Comparison of ENCODE assay signal across 14 mouse cellular contexts in the genomic region with DNA sequence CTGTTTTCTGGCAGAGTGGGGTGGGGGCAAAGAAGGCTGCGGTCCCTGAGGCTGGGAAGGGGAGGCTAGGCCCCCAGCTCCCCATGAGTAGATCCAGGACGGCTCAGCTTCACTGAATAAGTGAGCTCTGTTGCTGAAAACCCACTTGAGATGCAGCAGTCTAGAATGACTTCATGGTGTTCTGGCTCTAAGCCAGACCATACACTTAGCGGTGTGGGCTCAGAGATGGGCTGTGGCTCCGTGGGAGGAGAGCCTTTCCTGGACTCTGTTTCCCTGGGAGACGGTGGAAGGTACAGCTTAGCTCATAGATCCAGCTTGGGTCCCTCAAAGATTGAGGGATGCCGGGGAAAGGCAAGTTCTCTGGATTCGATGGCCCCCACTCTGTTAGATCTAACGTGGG. TPM values are rescaled to one million over a fixed set of nuclear protein-coding genes. Genes with fewer than 3 reads are reported as not detected.
A peak's percentile ranks its signal among the peaks of the same experiment; 100 is the strongest.
DNase-seq lines count a peak whose midpoint lies in the region; ATAC-seq and TF ChIP-seq lines count a peak whose summit lies in the region.
"Had no signal": no experiment of that assay in that cellular context is flagged by ENCODE, and none has a peak within 500 bp of the region (broad histone marks: within the 10 kb centered on the region; RNA-seq: fewer than 3 reads in every experiment).

No protein-coding gene starts in this region.

- no peak overlapping the region for H3K4me3 ChIP-seq in forebrain, embryonic 15.5 days
- no peak overlapping the region for H3K4me3 ChIP-seq in forebrain, embryonic 10.5 days
- no peak overlapping the region for H3K4me3 ChIP-seq in left cerebral cortex, adult 2 months

- peaks cover 44% of the 10 kb centered on the region for H3K36me3 ChIP-seq in forebrain, embryonic 15.5 days
- H3K36me3 ChIP-seq in forebrain, embryonic 10.5 days (replicated peaks): peaks cover 34% of the 10 kb centered on the region

- ATAC-seq in forebrain, embryonic 15.5 days (replicated peaks): no peak

- intact Hi-C loops in left cerebral cortex, adult 2 months (cut with DNase I): no loop called here

- H3K9me3 ChIP-seq in forebrain, embryonic 15.5 days: no peaks in the 10 kb centered on the region
- H3K9me3 ChIP-seq in forebrain, embryonic 10.5 days: no peaks in the 10 kb centered on the region

- H3K27me3 ChIP-seq in forebrain, embryonic 15.5 days: no peaks in the 10 kb centered on the region
- peaks cover 70% of the 10 kb centered on the region for H3K27me3 ChIP-seq in forebrain, embryonic 10.5 days (ENCODE audit: poor library complexity, severe bottlenecking)

- TF ChIP-seq CTCF in left cerebral cortex, adult 2 months (IDR thresholded peaks at IDR 0.05): no peak

- DNase-seq in forebrain, embryonic 10.5 days (ENCODE audit: extremely low spot score, low spot score): no peak
- DNase-seq in left cerebral cortex, adult 2 months (ENCODE audit: extremely low spot score in 1 of 2, low spot score in 2 of 2): peak; percentile 66 to 67
- no peak for DNase-seq in left cerebral cortex, adult 11 months (ENCODE audit: low spot score)
- peak; percentile 68 to 77 for DNase-seq in right cerebral cortex, adult 2 months (ENCODE audit: low spot score in 2 of 2)
- no peak for DNase-seq in right cerebral cortex, postnatal 14 days
- DNase-seq in right cerebral cortex, postnatal 25 days: peak; percentile 73
- no peak for DNase-seq in layer of hippocampus, adult 9-10 months (ENCODE audit: low spot score)
- DNase-seq: adrenal gland, postnatal 14 days; cerebellum, adult 18-20 months; gastrocnemius, postnatal 36 days; kidney, adult 11 months; thymus, postnatal 25 days had no signal

- H3K27ac ChIP-seq in forebrain, embryonic 15.5 days (replicated peaks): peak overlapping the region; percentile 42; the same call in 1 of the 2 replicates
- H3K27ac ChIP-seq in forebrain, embryonic 10.5 days: no peak overlapping the region
- peak overlapping the region; percentile 63 for H3K27ac ChIP-seq in left cerebral cortex, adult 2 months
- H3K27ac ChIP-seq: liver, embryonic 14.5 days had no signal

- H3K4me1 ChIP-seq in forebrain, embryonic 15.5 days: peaks cover 19% of the 10 kb centered on the region
- H3K4me1 ChIP-seq in forebrain, embryonic 10.5 days: peaks cover 49% of the 10 kb centered on the region

- H3K9ac ChIP-seq in forebrain, embryonic 15.5 days (replicated peaks): no peak overlapping the region
- H3K9ac ChIP-seq: liver, embryonic 14.5 days had no signal

- H3K4me2 ChIP-seq in forebrain, embryonic 15.5 days (replicated peaks): no peak overlapping the region

- WGBS in forebrain, embryonic 15.5 days: 54% methylated on average over 8 of the region's 8 CpGs
- 93% methylated on average over 8 of the region's 8 CpGs for WGBS in forebrain, embryonic 10.5 days

RNA-seq across cellular contexts. Expression of a gene that starts 8.2 kb away (rescaled TPM):
- polyA plus RNA-seq in forebrain, embryonic 15.5 days (2015; fragmentation: Nextera tagmentation; extraction: Ambion mirVana): 6.9 and 7.0 TPM in 2 replicates
- polyA plus RNA-seq in forebrain, embryonic 10.5 days (2016; fragmentation: Nextera tagmentation; extraction: Ambion mirVana): 15.2 and 17.6 TPM in 2 replicates
- total RNA-seq in left cerebral cortex, adult 2 months (2021): 1 to 10 TPM; 1.2 TPM

RNA-seq across cellular contexts. Expression of a gene that starts 17.9 kb away (rescaled TPM):
- polyA plus RNA-seq in forebrain, embryonic 15.5 days (2015; fragmentation: Nextera tagmentation; extraction: Ambion mirVana): 0.65 and 0.89 TPM in 2 replicates
- polyA plus RNA-seq in forebrain, embryonic 10.5 days (2016; fragmentation: Nextera tagmentation; extraction: Ambion mirVana): 0.11 and 0.16 TPM in 2 replicates
- 10 to 100 TPM; 35.2 to 37.1 TPM for total RNA-seq in left cerebral cortex, adult 2 months (2021)

RNA-seq across cellular contexts. Expression of a gene that starts 18.7 kb away (rescaled TPM):
- 40.7 and 41.5 TPM in 2 replicates for polyA plus RNA-seq in forebrain, embryonic 15.5 days (2015; fragmentation: Nextera tagmentation; extraction: Ambion mirVana)
- polyA plus RNA-seq in forebrain, embryonic 10.5 days (2016; fragmentation: Nextera tagmentation; extraction: Ambion mirVana): 5.3 and 6.0 TPM in 2 replicates
- total RNA-seq in left cerebral cortex, adult 2 months (2021): 100 to 1,000 TPM; 150 to 170 TPM

RNA-seq across cellular contexts. Expression of a gene that starts 22.3 kb away (rescaled TPM):
- polyA plus RNA-seq in forebrain, embryonic 15.5 days (2015; fragmentation: Nextera tagmentation; extraction: Ambion mirVana): 667 and 700 TPM in 2 replicates
- polyA plus RNA-seq in forebrain, embryonic 10.5 days (2016; fragmentation: Nextera tagmentation; extraction: Ambion mirVana): 1,192 and 1,195 TPM in 2 replicates
- total RNA-seq in left cerebral cortex, adult 2 months (2021): 100 to 1,000 TPM; 560 to 591 TPM

RNA-seq across cellular contexts. Expression of a gene that starts 49.1 kb away (rescaled TPM):
- polyA plus RNA-seq in forebrain, embryonic 15.5 days (2015; fragmentation: Nextera tagmentation; extraction: Ambion mirVana): 2.9 and 3.2 TPM in 2 replicates
- polyA plus RNA-seq in forebrain, embryonic 10.5 days (2016; fragmentation: Nextera tagmentation; extraction: Ambion mirVana): 0.32 and 0.42 TPM in 2 replicates
- 10 to 100 TPM; 97.3 to 99.9 TPM for total RNA-seq in left cerebral cortex, adult 2 months (2021)
- polyA plus RNA-seq: liver, embryonic 14.5 days had no signal

Comparison
In these comparisons a context has a peak if more than half of its experiments do, and no peak if none do; other contexts are left out.
1. DNase-seq: peak in left cerebral cortex, adult 2 months (2 of 2), right cerebral cortex, adult 2 months (2 of 2) and right cerebral cortex, postnatal 25 days (single experiment); none in forebrain, embryonic 10.5 days (single experiment), left cerebral cortex, adult 11 months (single experiment), right cerebral cortex, postnatal 14 days (single experiment) and layer of hippocampus, adult 9-10 months (single experiment).